Mouse (Mus musculus) E14TG2a.4 (cell line): ENCODE results near the gene Inpp5d.

Source experiments
- H3K27me3 ChIP-seq: 2 replicates; pipeline ENCODE4 v1.6.1; 2014; ENCODE audit warnings: low read length, control low read depth; ENCODE audit not compliant: insufficient read depth
- H3K36me3 ChIP-seq: 2 replicates; pipeline ENCODE4 v1.6.1; 2014; ENCODE audit warnings: low read length, control low read depth; ENCODE audit not compliant: insufficient read depth
- H3K4me1 ChIP-seq: replicated peaks from 2 replicates; pipeline ENCODE4 v1.6.1; 2014; ENCODE audit warnings: low read depth, low read length, control low read depth
- H3K4me3 ChIP-seq: replicated peaks from 2 replicates; pipeline ENCODE4 v1.5.1; 2014; ENCODE audit warnings: mild to moderate bottlenecking, low read length
- H3K9me3 ChIP-seq: 2 replicates; pipeline ENCODE4 v1.6.1; 2014; ENCODE audit warnings: low read length, control low read depth
- CTCF ChIP-seq: conservative IDR thresholded peaks from 2 replicates; pipeline ENCODE4 v1.5.1; 2014; ENCODE audit warnings: low read length
- NANOG ChIP-seq: IDR thresholded peaks from 2 replicates; pipeline ENCODE4 v1.6.1; 2014; ENCODE audit warnings: borderline replicate concordance, low read length, mixed read lengths
- POU5F1 ChIP-seq: IDR thresholded peaks from 2 replicates; pipeline ENCODE4 v1.6.1; 2014; ENCODE audit warnings: low read length, borderline replicate concordance

The Inpp5d gene

GRCm38 (mm10) chr1:87614576-87615295 is 5.4 kb upstream of the Inpp5d start:
- Histone ChIP-seq H3K36me3 (no peaks in the 10 kb centered on the region), H3K4me1 (no peaks in the 10 kb centered on the region), H3K9me3 (0 out of 2 replicates have a peak, but pooled peaks cover 4% of the 10 kb centered on the region), H3K4me3 (no peak overlapping the region), H3K27me3 (no peaks in the 10 kb centered on the region)
- TF ChIP-seq NANOG, result no peak
- no peak for TF ChIP-seq POU5F1
- TF ChIP-seq CTCF, result no peak

GRCm38 (mm10) chr1:87620693-87621092 is 581 bp downstream of the Inpp5d start:
- Histone ChIP-seq H3K9me3 (0 out of 2 replicates have a peak, but pooled peaks cover 6% of the 10 kb centered on the region), H3K36me3 (no peaks in the 10 kb centered on the region), H3K27me3 (no peaks in the 10 kb centered on the region), H3K4me1 (peaks cover 8% of the 10 kb centered on the region), H3K4me3 (peak overlapping the region; percentile 41; the same call in 1 of the 2 replicates)
- no peak for TF ChIP-seq POU5F1
- TF ChIP-seq NANOG, result no peak
- no peak for TF ChIP-seq CTCF

- peaks cover 8% of the 10 kb centered on the region for H3K4me1 ChIP-seq
- H3K36me3 ChIP-seq, result no peaks in the 10 kb centered on the region
- no peak for TF ChIP-seq CTCF
- no peak for TF ChIP-seq POU5F1
- TF ChIP-seq NANOG, result no peak
- H3K27me3 ChIP-seq, result no peaks in the 10 kb centered on the region
- 0 out of 2 replicates have a peak, but pooled peaks cover 6% of the 10 kb centered on the region for H3K9me3 ChIP-seq
- H3K4me3 ChIP-seq, result no peak overlapping the region
Observed at GRCm38 (mm10) chr1:87621146-87621857, 1.2 kb downstream of the Inpp5d start.

- H3K27me3 ChIP-seq, result no peaks in the 10 kb centered on the region
- no peak overlapping the region for H3K4me3 ChIP-seq
- peaks cover 8% of the 10 kb centered on the region for H3K4me1 ChIP-seq
- TF ChIP-seq POU5F1 (no peak), CTCF (no peak), NANOG (no peak)
- H3K9me3 ChIP-seq, result 0 out of 2 replicates have a peak, but pooled peaks cover 6% of the 10 kb centered on the region
- H3K36me3 ChIP-seq, result no peaks in the 10 kb centered on the region
Observed at GRCm38 (mm10) chr1:87621858-87622279, 1.8 kb downstream of the Inpp5d start.

GRCm38 (mm10) chr1:87623977-87624666 is 4.0 kb downstream of the Inpp5d start:
- H3K36me3 ChIP-seq, result no peaks in the 10 kb centered on the region
- peaks cover 8% of the 10 kb centered on the region for H3K4me1 ChIP-seq
- no peaks in the 10 kb centered on the region for H3K27me3 ChIP-seq
- no peak for TF ChIP-seq POU5F1
- TF ChIP-seq NANOG, result no peak
- no peak for TF ChIP-seq CTCF
- H3K4me3 ChIP-seq, result no peak overlapping the region
- H3K9me3 ChIP-seq, result 0 out of 2 replicates have a peak, but pooled peaks cover 6% of the 10 kb centered on the region

GRCm38 (mm10) chr1:87624826-87625225 is 4.7 kb downstream of the Inpp5d start:
- Histone ChIP-seq H3K4me1 (peaks cover 8% of the 10 kb centered on the region), H3K36me3 (no peaks in the 10 kb centered on the region), H3K9me3 (0 out of 2 replicates have a peak, but pooled peaks cover under 1% of the 10 kb centered on the region), H3K4me3 (no peak overlapping the region), H3K27me3 (no peaks in the 10 kb centered on the region)
- TF ChIP-seq CTCF (no peak), POU5F1 (no peak), NANOG (no peak)

- H3K27me3 ChIP-seq, result no peaks in the 10 kb centered on the region
- TF ChIP-seq NANOG, result no peak
- TF ChIP-seq POU5F1, result no peak
- no peak for TF ChIP-seq CTCF
- peaks cover 4% of the 10 kb centered on the region for H3K4me1 ChIP-seq
- no peaks in the 10 kb centered on the region for H3K9me3 ChIP-seq
- no peak overlapping the region for H3K4me3 ChIP-seq
- H3K36me3 ChIP-seq, result no peaks in the 10 kb centered on the region
Observed at GRCm38 (mm10) chr1:87625254-87626025, 5.3 kb downstream of the Inpp5d start.

GRCm38 (mm10) chr1:87626344-87626743 is 6.2 kb downstream of the Inpp5d start:
- H3K4me1 ChIP-seq, result no peaks in the 10 kb centered on the region
- no peaks in the 10 kb centered on the region for H3K36me3 ChIP-seq
- no peak overlapping the region for H3K4me3 ChIP-seq
- H3K9me3 ChIP-seq, result no peaks in the 10 kb centered on the region
- H3K27me3 ChIP-seq, result no peaks in the 10 kb centered on the region
- no peak for TF ChIP-seq NANOG
- TF ChIP-seq CTCF, result no peak
- TF ChIP-seq POU5F1, result no peak
